ENCODE assay signal across 23 mouse cellular contexts in genomic region chr1:181295651-181296050, GRCm38 (mm10). TPM values are rescaled to one million over a fixed set of nuclear protein-coding genes. Genes with fewer than 3 reads are reported as not detected.
A peak's percentile ranks its signal among the peaks of the same experiment; 100 is the strongest.
DNase-seq lines count a peak whose midpoint lies in the region; ATAC-seq and TF ChIP-seq lines count a peak whose summit lies in the region.
"Had no signal": no experiment of that assay in that cellular context is flagged by ENCODE, and none has a peak within 500 bp of the region (broad histone marks: within the 10 kb centered on the region; RNA-seq: fewer than 3 reads in every experiment).

No protein-coding gene starts in this region.

- DNase-seq in heart, embryonic 10.5 days (ENCODE audit: low spot score) = peak; percentile 68
- DNase-seq in heart, postnatal 4 days = no peak
- peak; percentile 8 for DNase-seq in testis, postnatal 10 days (ENCODE audit: low spot score)
- DNase-seq in testis, postnatal 14 days (ENCODE audit: low spot score) = no peak
- peak; percentile 10 for DNase-seq in stomach, postnatal 0 days (ENCODE audit: low spot score)
- DNase-seq: adrenal gland, adult 2 months; adrenal gland, postnatal 10 days; adrenal gland, postnatal 25 days; cerebellum, adult 11 months; cerebellum, adult 18-20 months; cerebellum, adult 8-10 months; cerebellum, adult 9-11 months; cerebellum, postnatal 14 days; cerebellum, postnatal 36 days; embryo, embryonic 11 days had no signal

- no peaks in the 10 kb centered on the region for H3K36me3 ChIP-seq in heart, embryonic 10.5 days
- H3K36me3 ChIP-seq in stomach, postnatal 0 days (ENCODE audit: control insufficient read depth, insufficient read depth, low read length) = no peaks in the 10 kb centered on the region
- no peaks in the 10 kb centered on the region for H3K36me3 ChIP-seq in neural tube, embryonic 15.5 days
- H3K36me3 ChIP-seq: embryonic facial prominence, embryonic 13.5 days; embryonic facial prominence, embryonic 15.5 days; forebrain, embryonic 10.5 days; forebrain, embryonic 12.5 days had no signal

- H3K4me2 ChIP-seq in stomach, postnatal 0 days (replicated peaks; ENCODE audit: low read depth) = no peak overlapping the region
- no peak overlapping the region for H3K4me2 ChIP-seq in neural tube, embryonic 15.5 days
- H3K4me2 ChIP-seq: embryonic facial prominence, embryonic 13.5 days; embryonic facial prominence, embryonic 15.5 days; forebrain, embryonic 12.5 days had no signal

- no peaks in the 10 kb centered on the region for H3K27me3 ChIP-seq in heart, embryonic 10.5 days (ENCODE audit: insufficient read depth, poor library complexity, severe bottlenecking)
- no peaks in the 10 kb centered on the region for H3K27me3 ChIP-seq in stomach, postnatal 0 days (ENCODE audit: control insufficient read depth, insufficient read depth, low read length)
- no peaks in the 10 kb centered on the region for H3K27me3 ChIP-seq in neural tube, embryonic 15.5 days (replicated peaks)
- H3K27me3 ChIP-seq: embryonic facial prominence, embryonic 13.5 days; embryonic facial prominence, embryonic 15.5 days; forebrain, embryonic 12.5 days had no signal

- H3K9ac ChIP-seq in stomach, postnatal 0 days (ENCODE audit: low read length) = no peak overlapping the region
- H3K9ac ChIP-seq in neural tube, embryonic 15.5 days (replicated peaks) = no peak overlapping the region
- H3K9ac ChIP-seq: embryonic facial prominence, embryonic 13.5 days; embryonic facial prominence, embryonic 15.5 days; forebrain, embryonic 12.5 days had no signal

- H3K9me3 ChIP-seq in heart, embryonic 10.5 days = no peaks in the 10 kb centered on the region
- no peaks in the 10 kb centered on the region for H3K9me3 ChIP-seq in stomach, postnatal 0 days (ENCODE audit: control insufficient read depth, low read length)
- no peaks in the 10 kb centered on the region for H3K9me3 ChIP-seq in neural tube, embryonic 15.5 days (replicated peaks)
- H3K9me3 ChIP-seq: embryonic facial prominence, embryonic 13.5 days; embryonic facial prominence, embryonic 15.5 days; forebrain, embryonic 10.5 days; forebrain, embryonic 12.5 days had no signal

- no peak overlapping the region for H3K27ac ChIP-seq in heart, embryonic 10.5 days
- no peak overlapping the region for H3K27ac ChIP-seq in stomach, postnatal 0 days (replicated peaks)
- H3K27ac ChIP-seq in neural tube, embryonic 15.5 days (replicated peaks) = no peak overlapping the region
- H3K27ac ChIP-seq: embryonic facial prominence, embryonic 13.5 days; embryonic facial prominence, embryonic 15.5 days; forebrain, embryonic 10.5 days; forebrain, embryonic 12.5 days had no signal

- no peak overlapping the region for H3K4me3 ChIP-seq in heart, embryonic 10.5 days
- no peak overlapping the region for H3K4me3 ChIP-seq in stomach, postnatal 0 days (ENCODE audit: low read depth, low read length)
- H3K4me3 ChIP-seq in neural tube, embryonic 15.5 days (replicated peaks) = no peak overlapping the region
- H3K4me3 ChIP-seq: embryonic facial prominence, embryonic 13.5 days; embryonic facial prominence, embryonic 15.5 days; erythroblast, embryonic 14.5 days; forebrain, embryonic 10.5 days; forebrain, embryonic 12.5 days had no signal

- 77% methylated on average over 4 of the region's 4 CpGs for WGBS in heart, embryonic 10.5 days
- WGBS in stomach, postnatal 0 days = 72% methylated on average over 4 of the region's 4 CpGs
- 71% methylated on average over 4 of the region's 4 CpGs for WGBS in neural tube, embryonic 15.5 days

- no peak for TF ChIP-seq CTCF in stomach, postnatal 0 days (IDR thresholded peaks at IDR 0.05; ENCODE audit: low read depth)

- peaks cover 8% of the 10 kb centered on the region; the same call in 1 of the 2 replicates for H3K4me1 ChIP-seq in heart, embryonic 10.5 days
- no peaks in the 10 kb centered on the region for H3K4me1 ChIP-seq in stomach, postnatal 0 days (replicated peaks; ENCODE audit: control insufficient read depth, insufficient read depth)
- H3K4me1 ChIP-seq in neural tube, embryonic 15.5 days = no peaks in the 10 kb centered on the region
- H3K4me1 ChIP-seq: embryonic facial prominence, embryonic 13.5 days; embryonic facial prominence, embryonic 15.5 days; forebrain, embryonic 12.5 days had no signal

- no peak for ATAC-seq in stomach, postnatal 0 days (ENCODE audit: low FRiP score, low TSS enrichment)
- ATAC-seq in neural tube, embryonic 15.5 days (ENCODE audit: low FRiP score) = no peak
- ATAC-seq: forebrain, embryonic 14.5 days had no signal

- TF ChIP-seq EP300 in stomach, postnatal 0 days (optimal IDR thresholded peaks at IDR 0.05) = no peak

RNA-seq across cellular contexts. Expression of gene Cnih3, which starts 56.8 kb away (rescaled TPM):
- 0.14 and 0.23 TPM in 2 replicates for polyA plus RNA-seq in heart, embryonic 10.5 days (2016; fragmentation: Nextera tagmentation; extraction: Ambion mirVana)
- total RNA-seq in heart, postnatal 4 days (2021) = not detected
- polyA plus RNA-seq in stomach, postnatal 0 days (2015; fragmentation: Nextera tagmentation; extraction: Ambion mirVana) = 0.27 and 0.31 TPM in 2 replicates
- polyA plus RNA-seq in neural tube, embryonic 15.5 days (2015; fragmentation: Nextera tagmentation; extraction: Ambion mirVana) = 15.8 and 20.2 TPM in 2 replicates
- total RNA-seq: adrenal gland, adult 2 months; adrenal gland, postnatal 10 days; adrenal gland, postnatal 25 days; MEL had no signal
- polyA plus RNA-seq: adrenal gland, adult 2 months; erythroblast, embryonic 14.5 days had no signal

Comparison
In these comparisons a context has a peak if more than half of its experiments do, and no peak if none do; other contexts are left out.
1. DNase-seq: peak in heart, embryonic 10.5 days (single experiment), testis, postnatal 10 days (single experiment) and stomach, postnatal 0 days (single experiment); none in heart, postnatal 4 days (single experiment) and testis, postnatal 14 days (single experiment).
2. RNA of gene Cnih3, which starts 56.8 kb away (polyA plus RNA-seq): 15.8 to 20.2 TPM in neural tube, embryonic 15.5 days; 0.27 to 0.31 TPM in stomach, postnatal 0 days and 0.14 to 0.23 TPM in heart, embryonic 10.5 days; every median in the first group is over 10 times any median in the second.